Mouse (Mus musculus): ENCODE data around the gene Olfr957. TPM values are rescaled to one million over a fixed set of nuclear protein-coding genes. Genes with fewer than 3 reads are reported as not detected.
A peak's percentile ranks its signal among the peaks of the same experiment; 100 is the strongest.

Gene Olfr957
- polyA plus RNA-seq (2015; fragmentation: Nextera tagmentation; extraction: Ambion mirVana) = not detected in 2 replicates

- Histone ChIP-seq H3K4me1 (ENCODE audit: insufficient read depth, low read length) (no peaks in the 10 kb centered on the region), H3K4me2 (replicated peaks; ENCODE audit: low read depth, low read length) (no peak within 1 kb of the TSS), H3K36me3 (ENCODE audit: insufficient read depth, low read length) (no peaks in the 10 kb centered on the region), H3K27me3 (ENCODE audit: insufficient read depth, low read length) (no peaks in the 10 kb centered on the region), H3K9ac (replicated peaks; ENCODE audit: low read length) (no peak within 1 kb of the TSS), H3K4me3 (ENCODE audit: low read length) (no peak within 1 kb of the TSS), H3K9me3 (ENCODE audit: low read length) (no peaks in the 10 kb centered on the region), H3K27ac (ENCODE audit: low read length) (no peak within 1 kb of the TSS)
- ATAC-seq (ENCODE audit: low FRiP score, low TSS enrichment) = no peak
- WGBS = 60% methylated on average over 3 of the region's 3 CpGs
Observed at GRCm38 (mm10) chr9:39515531-39515930, at the start of gene Olfr957. Olfr957 (minus strand) TSS chr9:39515809.

- H3K36me3 ChIP-seq (ENCODE audit: insufficient read depth, low read length) = no peaks in the 10 kb centered on the region
- no peaks in the 10 kb centered on the region for H3K4me1 ChIP-seq (ENCODE audit: insufficient read depth, low read length)
- H3K9me3 ChIP-seq (ENCODE audit: low read length) = no peaks in the 10 kb centered on the region
- no peak overlapping the region for H3K4me3 ChIP-seq (ENCODE audit: low read length)
- no peak overlapping the region for H3K4me2 ChIP-seq (replicated peaks; ENCODE audit: low read depth, low read length)
- no peaks in the 10 kb centered on the region for H3K27me3 ChIP-seq (ENCODE audit: insufficient read depth, low read length)
- no peak for ATAC-seq (ENCODE audit: low FRiP score, low TSS enrichment)
- H3K9ac ChIP-seq (replicated peaks; ENCODE audit: low read length) = no peak overlapping the region
- H3K27ac ChIP-seq (ENCODE audit: low read length) = no peak overlapping the region
Observed at GRCm38 (mm10) chr9:39558349-39558647, 42.7 kb upstream of the Olfr957 start.

DNA sequence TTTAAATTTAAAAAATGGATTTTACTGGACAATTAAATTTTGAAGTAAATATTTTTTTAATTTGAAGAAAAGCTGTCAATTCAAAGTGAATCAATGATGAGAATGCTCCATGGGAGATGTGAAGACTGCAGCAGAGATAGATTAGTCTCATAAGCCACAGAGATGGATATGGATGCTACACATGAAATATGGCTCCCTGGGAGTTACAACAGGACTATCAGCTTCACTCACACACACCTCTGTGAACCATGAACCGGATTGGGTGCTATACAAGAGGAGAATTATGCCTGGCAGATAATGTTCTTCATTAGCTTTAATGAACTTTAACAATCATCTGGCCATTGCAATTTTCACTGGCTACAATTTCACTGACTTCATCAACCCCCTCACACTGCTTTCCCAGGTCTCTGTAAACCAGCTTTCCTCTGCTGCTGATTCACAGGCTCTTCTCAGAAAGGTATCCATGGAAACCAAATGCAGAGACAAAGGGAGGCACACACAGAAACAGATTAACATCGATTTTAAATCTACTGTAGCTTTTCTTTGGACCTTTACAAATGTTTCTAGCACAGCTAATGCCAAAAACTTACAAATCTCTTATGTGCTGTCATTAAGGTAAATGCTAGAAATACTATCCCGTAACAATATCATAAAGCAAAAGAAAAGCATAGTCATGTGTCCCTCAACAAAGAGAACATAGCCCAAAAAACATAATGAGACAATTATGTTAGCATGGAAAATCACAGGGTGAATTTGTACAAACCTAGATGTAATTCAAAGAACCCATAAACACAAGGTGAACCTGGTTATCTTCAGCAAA lies 42.1 kb upstream of the Olfr957 start:
- Histone ChIP-seq H3K27ac (ENCODE audit: low read length) (no peak overlapping the region), H3K4me3 (ENCODE audit: low read length) (no peak overlapping the region), H3K9me3 (ENCODE audit: low read length) (no peaks in the 10 kb centered on the region), H3K27me3 (ENCODE audit: insufficient read depth, low read length) (no peaks in the 10 kb centered on the region), H3K9ac (replicated peaks; ENCODE audit: low read length) (no peak overlapping the region), H3K4me2 (replicated peaks; ENCODE audit: low read depth, low read length) (no peak overlapping the region), H3K36me3 (ENCODE audit: insufficient read depth, low read length) (no peaks in the 10 kb centered on the region), H3K4me1 (ENCODE audit: insufficient read depth, low read length) (no peaks in the 10 kb centered on the region)
- ATAC-seq (ENCODE audit: low FRiP score, low TSS enrichment) = no peak
- WGBS = 66% methylated on average over 3 of the region's 3 CpGs

- Histone ChIP-seq H3K36me3 (ENCODE audit: insufficient read depth, low read length) (no peaks in the 10 kb centered on the region), H3K27ac (ENCODE audit: low read length) (no peak within 1 kb of the TSS), H3K4me3 (ENCODE audit: low read length) (no peak within 1 kb of the TSS), H3K9me3 (ENCODE audit: low read length) (no peaks in the 10 kb centered on the region), H3K4me1 (ENCODE audit: insufficient read depth, low read length) (no peaks in the 10 kb centered on the region), H3K27me3 (ENCODE audit: insufficient read depth, low read length) (no peaks in the 10 kb centered on the region), H3K4me2 (replicated peaks; ENCODE audit: low read depth, low read length) (no peak within 1 kb of the TSS), H3K9ac (replicated peaks; ENCODE audit: low read length) (no peak within 1 kb of the TSS)
- WGBS = 74% methylated on average over 2 of the region's 2 CpGs
- ATAC-seq (ENCODE audit: low FRiP score, low TSS enrichment) = no peak
Observed at GRCm38 (mm10) chr9:39553946-39554345, 38.3 kb upstream of the Olfr957 start, which contains the start of gene Olfr958. Olfr958 (minus strand) TSS chr9:39554054.

DNA sequence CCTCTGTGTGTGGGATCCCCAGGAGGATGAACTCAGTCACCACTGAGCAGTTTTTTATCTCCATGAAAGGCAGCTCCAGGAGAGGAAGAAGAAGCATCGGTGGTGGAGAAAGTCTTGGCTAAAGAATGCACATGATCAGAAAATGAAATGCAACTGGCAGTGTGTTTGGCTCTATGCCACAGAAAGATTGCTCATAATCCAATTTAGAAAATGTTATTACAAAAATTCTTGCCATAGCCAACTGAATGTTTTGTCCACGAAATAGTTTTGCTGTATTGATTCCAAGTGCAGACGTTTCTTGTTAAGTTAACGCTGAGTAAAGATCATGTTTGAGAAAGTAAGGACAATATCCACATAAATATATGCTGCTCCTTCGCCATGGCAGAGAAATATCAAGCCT lies 35.2 kb upstream of the Olfr957 start:
- Histone ChIP-seq H3K36me3 (ENCODE audit: insufficient read depth, low read length) (no peaks in the 10 kb centered on the region), H3K9me3 (ENCODE audit: low read length) (no peaks in the 10 kb centered on the region), H3K4me3 (ENCODE audit: low read length) (no peak overlapping the region), H3K9ac (replicated peaks; ENCODE audit: low read length) (no peak overlapping the region), H3K4me1 (ENCODE audit: insufficient read depth, low read length) (no peaks in the 10 kb centered on the region), H3K27me3 (ENCODE audit: insufficient read depth, low read length) (no peaks in the 10 kb centered on the region), H3K4me2 (replicated peaks; ENCODE audit: low read depth, low read length) (no peak overlapping the region), H3K27ac (ENCODE audit: low read length) (no peak overlapping the region)
- 86% methylated on average over 5 of the region's 5 CpGs for WGBS
- ATAC-seq (ENCODE audit: low FRiP score, low TSS enrichment) = no peak

DNA sequence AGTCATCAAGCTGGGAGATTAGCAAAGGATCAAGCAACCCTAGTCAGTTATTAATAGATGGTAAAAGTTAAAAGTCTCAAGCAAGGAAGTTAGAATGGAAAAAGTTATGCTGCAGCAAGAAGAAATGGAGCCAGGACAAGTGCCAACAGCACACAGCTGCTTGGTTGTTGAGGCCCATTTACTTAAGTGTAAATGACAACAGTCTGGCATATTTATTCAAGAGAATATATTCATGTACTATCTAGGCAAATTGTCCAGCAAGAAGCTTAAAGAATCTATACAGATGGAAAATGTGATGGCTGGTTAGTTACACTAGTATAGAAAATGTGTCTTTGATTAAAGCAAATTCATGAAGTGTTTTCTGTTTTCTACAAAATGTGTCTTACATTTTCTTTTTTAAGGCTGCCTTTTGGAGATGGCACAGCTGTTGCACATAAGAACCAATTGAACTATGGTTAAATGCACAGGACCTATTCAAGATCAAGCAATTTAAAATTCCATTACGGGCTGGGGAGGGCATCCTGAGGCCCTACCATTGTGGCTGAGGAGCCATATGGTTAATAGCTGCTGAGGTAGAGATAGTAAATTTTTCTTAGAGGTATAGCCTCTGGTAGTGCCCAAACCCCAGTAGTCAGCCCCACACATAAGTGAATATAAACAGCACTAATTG lies 8.1 kb upstream of the Olfr957 start:
- no peak overlapping the region for H3K27ac ChIP-seq (ENCODE audit: low read length)
- H3K4me3 ChIP-seq (ENCODE audit: low read length) = no peak overlapping the region
- H3K9me3 ChIP-seq (ENCODE audit: low read length) = no peaks in the 10 kb centered on the region
- no peaks in the 10 kb centered on the region for H3K4me1 ChIP-seq (ENCODE audit: insufficient read depth, low read length)
- ATAC-seq (ENCODE audit: low FRiP score, low TSS enrichment) = no peak
- no peak overlapping the region for H3K4me2 ChIP-seq (replicated peaks; ENCODE audit: low read depth, low read length)
- H3K36me3 ChIP-seq (ENCODE audit: insufficient read depth, low read length) = no peaks in the 10 kb centered on the region
- 72% methylated on average over 1 of the region's 1 CpGs for whole genome bisulfite sequencing
- no peak overlapping the region for H3K9ac ChIP-seq (replicated peaks; ENCODE audit: low read length)
- H3K27me3 ChIP-seq (ENCODE audit: insufficient read depth, low read length) = no peaks in the 10 kb centered on the region

DNA sequence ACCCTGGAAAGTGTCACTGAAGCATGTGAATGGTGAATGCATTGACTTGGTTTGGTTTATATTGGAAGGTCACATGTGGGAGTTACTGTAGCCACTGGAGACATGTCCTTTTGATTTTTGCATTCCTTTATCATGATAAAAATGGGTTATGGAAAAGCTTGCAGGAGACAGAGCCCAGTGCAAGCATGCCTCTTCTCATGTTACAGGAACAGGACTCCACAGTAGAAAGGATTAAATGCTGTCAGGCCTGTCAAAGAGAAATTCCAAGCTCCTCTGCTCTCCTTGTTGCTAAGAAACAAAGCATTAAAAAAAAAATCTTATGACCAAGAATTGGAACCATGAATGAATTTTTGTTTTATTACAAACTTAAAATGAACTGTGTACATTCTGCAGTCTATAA lies 3.0 kb upstream of the Olfr957 start:
- Histone ChIP-seq H3K9me3 (ENCODE audit: low read length) (no peaks in the 10 kb centered on the region), H3K9ac (replicated peaks; ENCODE audit: low read length) (no peak overlapping the region), H3K27me3 (ENCODE audit: insufficient read depth, low read length) (no peaks in the 10 kb centered on the region), H3K36me3 (ENCODE audit: insufficient read depth, low read length) (no peaks in the 10 kb centered on the region), H3K27ac (ENCODE audit: low read length) (no peak overlapping the region), H3K4me2 (replicated peaks; ENCODE audit: low read depth, low read length) (no peak overlapping the region), H3K4me3 (ENCODE audit: low read length) (no peak overlapping the region), H3K4me1 (ENCODE audit: insufficient read depth, low read length) (no peaks in the 10 kb centered on the region)
- no peak for ATAC-seq (ENCODE audit: low FRiP score, low TSS enrichment)

- Histone ChIP-seq H3K9me3 (ENCODE audit: low read length) (no peaks in the 10 kb centered on the region), H3K36me3 (ENCODE audit: insufficient read depth, low read length) (no peaks in the 10 kb centered on the region), H3K4me2 (replicated peaks; ENCODE audit: low read depth, low read length) (no peak overlapping the region), H3K27ac (ENCODE audit: low read length) (no peak overlapping the region), H3K4me1 (ENCODE audit: insufficient read depth, low read length) (no peaks in the 10 kb centered on the region), H3K4me3 (ENCODE audit: low read length) (no peak overlapping the region), H3K27me3 (ENCODE audit: insufficient read depth, low read length) (no peaks in the 10 kb centered on the region), H3K9ac (replicated peaks; ENCODE audit: low read length) (no peak overlapping the region)
- WGBS = 88% methylated on average over 9 of the region's 9 CpGs
- ATAC-seq (ENCODE audit: low FRiP score, low TSS enrichment) = no peak
Observed at GRCm38 (mm10) chr9:39509412-39509811, 6.2 kb downstream of the Olfr957 start.

DNA sequence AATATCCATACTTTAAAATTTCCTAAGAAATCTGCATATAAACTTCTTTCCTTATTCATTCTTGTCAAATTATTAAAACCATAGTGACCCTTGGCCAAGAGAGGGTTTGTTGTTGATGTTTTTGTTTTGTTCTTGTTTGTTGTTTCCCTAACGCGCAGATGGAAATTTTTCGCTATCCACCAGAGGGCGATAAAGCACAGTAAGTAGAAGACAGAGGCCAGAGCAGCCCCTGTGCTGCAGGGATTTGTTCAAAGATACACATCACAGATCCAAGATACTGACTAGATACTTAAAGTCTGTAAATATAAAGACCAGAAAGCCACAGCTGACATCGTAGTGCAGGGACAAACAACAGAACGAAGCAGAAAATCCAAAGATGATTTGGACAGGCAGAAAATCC lies 6.6 kb downstream of the Olfr957 start:
- peak; percentile 59; the same call in 1 of the 2 replicates for ATAC-seq (ENCODE audit: low FRiP score, low TSS enrichment)
- no peak overlapping the region for H3K4me3 ChIP-seq (ENCODE audit: low read length)
- no peak overlapping the region for H3K9ac ChIP-seq (replicated peaks; ENCODE audit: low read length)
- WGBS = 9% methylated on average over 6 of the region's 6 CpGs
- H3K4me2 ChIP-seq (replicated peaks; ENCODE audit: low read depth, low read length) = no peak overlapping the region
- H3K27me3 ChIP-seq (ENCODE audit: insufficient read depth, low read length) = no peaks in the 10 kb centered on the region
- H3K9me3 ChIP-seq (ENCODE audit: low read length) = no peaks in the 10 kb centered on the region
- no peak overlapping the region for H3K27ac ChIP-seq (ENCODE audit: low read length)
- no peaks in the 10 kb centered on the region for H3K36me3 ChIP-seq (ENCODE audit: insufficient read depth, low read length)
- H3K4me1 ChIP-seq (ENCODE audit: insufficient read depth, low read length) = no peaks in the 10 kb centered on the region

GRCm38 (mm10) chr9:39493895-39494294 lies 21.7 kb downstream of the Olfr957 start, which contains the start of gene Olfr44:
Olfr44 (minus strand) TSS chr9:39493995.
- no peak within 1 kb of the TSS for H3K27ac ChIP-seq (ENCODE audit: low read length)
- no peaks in the 10 kb centered on the region for H3K4me1 ChIP-seq (ENCODE audit: insufficient read depth, low read length)
- H3K27me3 ChIP-seq (ENCODE audit: insufficient read depth, low read length) = no peaks in the 10 kb centered on the region
- H3K4me2 ChIP-seq (replicated peaks; ENCODE audit: low read depth, low read length) = no peak within 1 kb of the TSS
- no peak within 1 kb of the TSS for H3K4me3 ChIP-seq (ENCODE audit: low read length)
- H3K9ac ChIP-seq (replicated peaks; ENCODE audit: low read length) = no peak within 1 kb of the TSS
- 90% methylated on average over 2 of the region's 2 CpGs for WGBS
- H3K36me3 ChIP-seq (ENCODE audit: insufficient read depth, low read length) = no peaks in the 10 kb centered on the region
- no peaks in the 10 kb centered on the region for H3K9me3 ChIP-seq (ENCODE audit: low read length)
- no peak for ATAC-seq (ENCODE audit: low FRiP score, low TSS enrichment)

Data from kidney, embryonic 16.5 days (tissue).